Mouse (Mus musculus): ENCODE measurements at regions not wholly inside any gene's neighbourhood (a gene's known extent, or its start where the extent isn't known, plus 50 kb on each side); places are given as distances from the start of the nearest gene placed in this dataset.

GRCm38 (mm10) chr9:30772456-30772855, 149.8 kb downstream of the Adamts15 start:
- in situ Hi-C loops (cut with MboI, MseI): no loop called here

GRCm38 (mm10) chr9:30770436-30771173, 151.6 kb downstream of the Adamts15 start:
- in situ Hi-C loops (cut with MboI, MseI): no loop called here

- in situ Hi-C loops (cut with MboI, MseI): no loop called here
Observed at GRCm38 (mm10) chr9:30769435-30769729, 152.9 kb downstream of the Adamts15 start.

- in situ Hi-C loops (cut with MboI, MseI): no loop called here
Observed at GRCm38 (mm10) chr9:30768665-30769434, 153.4 kb downstream of the Adamts15 start.

- in situ Hi-C loops (cut with MboI, MseI): no loop called here
Observed at GRCm38 (mm10) chr9:30766701-30767100, 155.6 kb downstream of the Adamts15 start.

GRCm38 (mm10) chr9:30766171-30766570, 156.1 kb downstream of the Adamts15 start:
- in situ Hi-C loops (cut with MboI, MseI): no loop called here

- in situ Hi-C loops (cut with MboI, MseI): no loop called here
Observed at GRCm38 (mm10) chr9:30765017-30765569, 157.2 kb downstream of the Adamts15 start.

GRCm38 (mm10) chr9:30762913-30763312, 159.3 kb downstream of the Adamts15 start:
- in situ Hi-C loops (cut with MboI, MseI): no loop called here

- in situ Hi-C loops (cut with MboI, MseI): no loop called here
Observed at GRCm38 (mm10) chr9:30758121-30758520, 164.1 kb downstream of the Adamts15 start.

GRCm38 (mm10) chr9:30757406-30757805, 164.8 kb downstream of the Adamts15 start:
- in situ Hi-C loops (cut with MboI, MseI): no loop called here

- in situ Hi-C loops (cut with MboI, MseI): no loop called here
Observed at GRCm38 (mm10) chr9:30756796-30757195, 165.5 kb downstream of the Adamts15 start.

GRCm38 (mm10) chr9:30755586-30755985, 166.7 kb downstream of the Adamts15 start:
- in situ Hi-C loops (cut with MboI, MseI): no loop called here

GRCm38 (mm10) chr9:30754826-30755225, 167.4 kb downstream of the Adamts15 start:
- in situ Hi-C loops (cut with MboI, MseI): no loop called here

- in situ Hi-C loops (cut with MboI, MseI): no loop called here
Observed at GRCm38 (mm10) chr9:30743471-30743870, 178.8 kb downstream of the Adamts15 start.

GRCm38 (mm10) chr9:30742471-30743098, 179.7 kb downstream of the Adamts15 start:
- in situ Hi-C loops (cut with MboI, MseI): no loop called here

GRCm38 (mm10) chr9:30731687-30732086, 190.6 kb downstream of the Adamts15 start:
- in situ Hi-C loops (cut with MboI, MseI): no loop called here

- in situ Hi-C loops (cut with MboI, MseI): no loop called here
Observed at GRCm38 (mm10) chr9:30723364-30724070, 198.7 kb downstream of the Adamts15 start.

- in situ Hi-C loops (cut with MboI, MseI): no loop called here
Observed at GRCm38 (mm10) chr9:30721861-30722260, 200.4 kb downstream of the Adamts15 start.

GRCm38 (mm10) chr9:30716421-30717170, 205.7 kb downstream of the Adamts15 start:
- in situ Hi-C loops (cut with MboI, MseI): no loop called here

GRCm38 (mm10) chr9:30710131-30710530, 212.1 kb downstream of the Adamts15 start:
- in situ Hi-C loops (cut with MboI, MseI): no loop called here

GRCm38 (mm10) chr9:30699848-30700247, 222.4 kb downstream of the Adamts15 start:
- in situ Hi-C loops (cut with MboI, MseI): no loop called here
